21 mouse cellular contexts compared by ENCODE assay signal in the genomic region with DNA sequence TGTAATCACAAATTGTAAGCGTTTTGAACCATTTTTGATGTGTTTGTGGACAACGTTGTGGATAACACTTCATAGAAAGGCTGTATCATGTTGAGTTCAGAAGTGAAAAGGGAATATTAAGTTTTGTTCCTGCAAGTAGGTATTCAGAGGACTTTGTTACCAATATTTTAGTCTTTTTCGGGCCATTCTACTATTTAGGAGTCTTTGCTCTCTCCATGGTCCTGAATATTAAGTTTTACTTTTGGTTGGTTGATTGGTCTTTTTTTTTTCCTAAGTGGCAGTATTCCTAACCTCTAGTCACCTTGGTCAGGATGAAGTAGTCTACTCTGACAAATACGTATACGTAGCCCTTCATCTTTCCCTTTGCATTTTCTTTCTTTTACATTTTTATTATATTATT.
DNase-seq lines count a peak whose midpoint lies in the region; ATAC-seq and TF ChIP-seq lines count a peak whose summit lies in the region.
"Had no signal": no experiment of that assay in that cellular context is flagged by ENCODE, and none has a peak within 500 bp of the region (broad histone marks: within the 10 kb centered on the region; RNA-seq: fewer than 3 reads in every experiment).

No protein-coding gene starts in this region.

- DNase-seq in kidney, postnatal 0 days (ENCODE audit: low spot score): peak; percentile 22
- peak; percentile 11 for DNase-seq in MEL (ENCODE audit: low read depth, low spot score)
- DNase-seq in embryo, embryonic 10.5 days (ENCODE audit: low spot score): peak; percentile 8
- no peak for DNase-seq in ovary, postnatal 36 days (ENCODE audit: low spot score)
- no peak for DNase-seq in midbrain, embryonic 11.5 days (ENCODE audit: low spot score, missing footprints)
- DNase-seq: adrenal gland, postnatal 14 days; cerebellum, adult 2 months; cerebellum, postnatal 10 days; gastrocnemius, postnatal 14 days; heart, adult 2 months; heart, postnatal 14 days had no signal

- TF ChIP-seq POLR2A in MEL (IDR thresholded peaks at IDR 0.05; ENCODE audit: control insufficient read depth in 1 of 2, insufficient read depth in 1 of 2, low read depth in 1 of 2, low read length in 2 of 2, poor library complexity in 1 of 2): no peak

- 84% methylated on average over 5 of the region's 5 CpGs for WGBS in kidney, postnatal 0 days
- 80% methylated on average over 5 of the region's 5 CpGs for WGBS in kidney, embryonic 15.5 days
- WGBS in midbrain, embryonic 11.5 days: 83% methylated on average over 5 of the region's 5 CpGs

- no peak for TF ChIP-seq RAD21 in MEL (IDR thresholded peaks at IDR 0.05; ENCODE audit: low read depth, low read length)

- no peak for TF ChIP-seq EP300 in MEL (IDR thresholded peaks at IDR 0.05; ENCODE audit: low read depth in 1 of 2, low read length in 2 of 2)

- no peaks in the 10 kb centered on the region for H3K79me2 ChIP-seq in MEL (ENCODE audit: control insufficient read depth, insufficient read depth, low read length, poor library complexity)

- H3K4me2 ChIP-seq in kidney, postnatal 0 days (ENCODE audit: low read length): no peak overlapping the region
- no peak overlapping the region for H3K4me2 ChIP-seq in kidney, embryonic 15.5 days
- no peak overlapping the region for H3K4me2 ChIP-seq in midbrain, embryonic 11.5 days
- H3K4me2 ChIP-seq: embryonic facial prominence, embryonic 12.5 days; forebrain, embryonic 12.5 days; heart, embryonic 11.5 days; heart, embryonic 15.5 days; hindbrain, embryonic 13.5 days had no signal

- H3K27ac ChIP-seq in kidney, postnatal 0 days: no peak overlapping the region
- H3K27ac ChIP-seq in kidney, embryonic 15.5 days: no peak overlapping the region
- no peak overlapping the region for H3K27ac ChIP-seq in MEL (ENCODE audit: control insufficient read depth, low read depth, low read length)
- H3K27ac ChIP-seq in midbrain, embryonic 11.5 days (ENCODE audit: low read depth, low read length): no peak overlapping the region
- H3K27ac ChIP-seq: embryonic facial prominence, embryonic 12.5 days; forebrain, embryonic 12.5 days; heart, adult 2 months; heart, embryonic 15.5 days; hindbrain, embryonic 13.5 days; hindbrain, postnatal 0 days had no signal

- no peak overlapping the region for H3K9ac ChIP-seq in kidney, postnatal 0 days (ENCODE audit: low read depth, low read length)
- H3K9ac ChIP-seq in kidney, embryonic 15.5 days: no peak overlapping the region
- H3K9ac ChIP-seq in MEL (ENCODE audit: control insufficient read depth, low read depth, low read length, poor library complexity, severe bottlenecking): no peak overlapping the region
- H3K9ac ChIP-seq in midbrain, embryonic 11.5 days (ENCODE audit: low read length): no peak overlapping the region
- H3K9ac ChIP-seq: embryonic facial prominence, embryonic 12.5 days; forebrain, embryonic 12.5 days; heart, embryonic 15.5 days; hindbrain, embryonic 13.5 days had no signal

- TF ChIP-seq CTCF in kidney, postnatal 0 days (IDR thresholded peaks at IDR 0.05; ENCODE audit: low read depth): no peak
- no peak for TF ChIP-seq CTCF in MEL (IDR thresholded peaks at IDR 0.05 in 2 of 3, conservative IDR thresholded peaks at IDR 0.05 in 1 of 3; ENCODE audit: control insufficient read depth in 1 of 3, insufficient read depth in 1 of 3, low read depth in 2 of 3, low read length in 3 of 3, poor library complexity in 1 of 3, severe bottlenecking in 1 of 3)

- no peaks in the 10 kb centered on the region for H3K4me1 ChIP-seq in kidney, postnatal 0 days (replicated peaks; ENCODE audit: insufficient read depth, low read length)
- no peaks in the 10 kb centered on the region for H3K4me1 ChIP-seq in kidney, embryonic 15.5 days
- no peaks in the 10 kb centered on the region for H3K4me1 ChIP-seq in MEL (ENCODE audit: control insufficient read depth in 1 of 2, insufficient read depth in 2 of 2, low read length in 2 of 2)
- H3K4me1 ChIP-seq in midbrain, embryonic 11.5 days (ENCODE audit: control insufficient read depth, insufficient read depth, low read length): no peaks in the 10 kb centered on the region
- H3K4me1 ChIP-seq: embryonic facial prominence, embryonic 12.5 days; forebrain, embryonic 12.5 days; heart, embryonic 15.5 days; hindbrain, embryonic 13.5 days had no signal

- no peaks in the 10 kb centered on the region for H3K27me3 ChIP-seq in kidney, postnatal 0 days (ENCODE audit: insufficient read depth, low read length)
- no peaks in the 10 kb centered on the region for H3K27me3 ChIP-seq in kidney, embryonic 15.5 days
- H3K27me3 ChIP-seq in MEL (ENCODE audit: control insufficient read depth in 1 of 2, insufficient read depth in 2 of 2, low read length in 2 of 2): no peaks in the 10 kb centered on the region
- no peaks in the 10 kb centered on the region for H3K27me3 ChIP-seq in midbrain, embryonic 11.5 days (ENCODE audit: control insufficient read depth, insufficient read depth, low read length)
- H3K27me3 ChIP-seq: CH12.LX; embryonic facial prominence, embryonic 12.5 days; forebrain, embryonic 12.5 days; heart, embryonic 15.5 days; hindbrain, embryonic 13.5 days had no signal

- H3K36me3 ChIP-seq in kidney, postnatal 0 days (ENCODE audit: insufficient read depth, low read length): no peaks in the 10 kb centered on the region
- no peaks in the 10 kb centered on the region for H3K36me3 ChIP-seq in kidney, embryonic 15.5 days
- H3K36me3 ChIP-seq in MEL (ENCODE audit: control insufficient read depth in 1 of 2, insufficient read depth in 2 of 2, low read length in 2 of 2): no peaks in the 10 kb centered on the region
- no peaks in the 10 kb centered on the region for H3K36me3 ChIP-seq in midbrain, embryonic 11.5 days (ENCODE audit: control insufficient read depth, insufficient read depth, low read length)
- H3K36me3 ChIP-seq: embryonic facial prominence, embryonic 12.5 days; forebrain, embryonic 12.5 days; heart, embryonic 15.5 days; hindbrain, embryonic 13.5 days had no signal

- H3K4me3 ChIP-seq in kidney, postnatal 0 days (replicated peaks; ENCODE audit: low read depth, low read length): no peak overlapping the region
- no peak overlapping the region for H3K4me3 ChIP-seq in kidney, embryonic 15.5 days (replicated peaks)
- H3K4me3 ChIP-seq in MEL (ENCODE audit: control insufficient read depth in 1 of 2, insufficient read depth in 1 of 2, low read depth in 2 of 2, low read length in 2 of 2): no peak overlapping the region
- no peak overlapping the region for H3K4me3 ChIP-seq in midbrain, embryonic 11.5 days (ENCODE audit: low read depth, low read length)
- H3K4me3 ChIP-seq: embryonic facial prominence, embryonic 12.5 days; forebrain, embryonic 12.5 days; heart, adult 2 months; heart, embryonic 15.5 days; hindbrain, embryonic 13.5 days had no signal

- H3K9me3 ChIP-seq in kidney, postnatal 0 days (replicated peaks; ENCODE audit: low read length): no peaks in the 10 kb centered on the region
- H3K9me3 ChIP-seq in kidney, embryonic 15.5 days (replicated peaks): no peaks in the 10 kb centered on the region
- no peaks in the 10 kb centered on the region for H3K9me3 ChIP-seq in MEL (replicated peaks; ENCODE audit: insufficient read depth, low read length)
- no peaks in the 10 kb centered on the region for H3K9me3 ChIP-seq in midbrain, embryonic 11.5 days (ENCODE audit: control insufficient read depth, low read length)
- H3K9me3 ChIP-seq: embryonic facial prominence, embryonic 12.5 days; forebrain, embryonic 12.5 days; heart, embryonic 15.5 days; hindbrain, embryonic 13.5 days had no signal

- ATAC-seq in kidney, postnatal 0 days (replicated peaks; ENCODE audit: low FRiP score, low read depth): no peak
- ATAC-seq in kidney, embryonic 15.5 days (replicated peaks; ENCODE audit: low FRiP score): no peak
- ATAC-seq in midbrain, embryonic 11.5 days (ENCODE audit: low FRiP score): no peak
- ATAC-seq: activated CD4-positive, CD25-positive, alpha-beta regulatory T cell, adult 4 months; forebrain, embryonic 16.5 days; hindbrain, postnatal 0 days had no signal

TF ChIP-seq in MEL, 35 proteins besides CTCF, POLR2A, EP300 and RAD21:
- TF ChIP-seq BHLHE40 (IDR thresholded peaks at IDR 0.05; ENCODE audit: borderline replicate concordance, low read depth, low read length) (no peak), ZNF384 (IDR thresholded peaks at IDR 0.05; ENCODE audit: low read depth, low read length) (no peak), ZC3H11A (IDR thresholded peaks at IDR 0.05; ENCODE audit: low read depth, low read length) (no peak), UBTF (IDR thresholded peaks at IDR 0.05; ENCODE audit: borderline replicate concordance, insufficient read depth, low read depth, low read length) (no peak), MEF2A (IDR thresholded peaks at IDR 0.05; ENCODE audit: extremely low read depth, insufficient replicate concordance, low read depth, low read length, poor library complexity, severe bottlenecking) (no peak), HCFC1 (IDR thresholded peaks at IDR 0.05; ENCODE audit: low read depth, low read length) (no peak), MYB (IDR thresholded peaks at IDR 0.05; ENCODE audit: low read depth, low read length) (no peak), CHD2 (IDR thresholded peaks at IDR 0.05; ENCODE audit: low read length) (no peak), POLR2AphosphoS5 (IDR thresholded peaks at IDR 0.05; ENCODE audit: borderline replicate concordance, low read depth, low read length) (no peak), TBP (IDR thresholded peaks at IDR 0.05; ENCODE audit: low read depth, low read length) (no peak), JUND (IDR thresholded peaks at IDR 0.05; ENCODE audit: low read depth, low read length) (no peak), E2F4 (IDR thresholded peaks at IDR 0.05; ENCODE audit: borderline replicate concordance, low read depth, low read length) (no peak), RCOR1 (IDR thresholded peaks at IDR 0.05; ENCODE audit: low read depth, low read length) (no peak), USF2 (IDR thresholded peaks at IDR 0.05; ENCODE audit: borderline replicate concordance in 1 of 2, insufficient read depth in 1 of 2, low read depth in 1 of 2, low read length in 2 of 2) (no peak), TAL1 (IDR thresholded peaks at IDR 0.05; ENCODE audit: low read length) (no peak), SIN3A (IDR thresholded peaks at IDR 0.05; ENCODE audit: low read length) (no peak), SMC3 (IDR thresholded peaks at IDR 0.05; ENCODE audit: low read depth, low read length) (no peak), ELF1 (IDR thresholded peaks at IDR 0.05; ENCODE audit: low read depth, low read length) (no peak), MAX (IDR thresholded peaks at IDR 0.05; ENCODE audit: low read length) (no peak), GATA1 (IDR thresholded peaks at IDR 0.05; ENCODE audit: low read depth, low read length) (no peak)

Comparison
In these comparisons a context has a peak if more than half of its experiments do, and no peak if none do; other contexts are left out.
1. DNase-seq: peak in kidney, postnatal 0 days (single experiment), MEL (single experiment) and embryo, embryonic 10.5 days (single experiment); none in ovary, postnatal 36 days (single experiment) and midbrain, embryonic 11.5 days (single experiment).